Mouse (Mus musculus) left cerebral cortex, adult 11 months (tissue): ENCODE results near the gene Adgb.
"Not testable (repeated sequence)": the region's sequence is repeated elsewhere in the genome, so short reads cannot be mapped to it uniquely, and the experiment has no call there.

Source experiments
- DNase-seq: peaks from one replicate; pipeline ENCODE4 v3.0.0; 2022; ENCODE audit warnings: low spot score

Gene Adgb

GRCm38 (mm10) chr10:10471961-10472610 is at the start of gene Adgb:
TSS of gene Adgb (minus strand) at chr10:10472326.
- peak; percentile 34 for DNase-seq

- no peak for DNase-seq
Observed at GRCm38 (mm10) chr10:10480139-10480538, 8.0 kb upstream of the Adgb start.

- not testable (repeated sequence) for DNase-seq
Observed at GRCm38 (mm10) chr10:10477429-10477828, 5.3 kb upstream of the Adgb start.

- DNase-seq = no peak
Observed at GRCm38 (mm10) chr10:10476956-10477355, 4.8 kb upstream of the Adgb start.

GRCm38 (mm10) chr10:10476549-10476948 is 4.4 kb upstream of the Adgb start:
- DNase-seq = no peak

- DNase-seq = no peak
Observed at GRCm38 (mm10) chr10:10468699-10469547, 3.2 kb downstream of the Adgb start.

- DNase-seq = no peak
Observed at GRCm38 (mm10) chr10:10460113-10460512, 12.0 kb downstream of the Adgb start.

DNA sequence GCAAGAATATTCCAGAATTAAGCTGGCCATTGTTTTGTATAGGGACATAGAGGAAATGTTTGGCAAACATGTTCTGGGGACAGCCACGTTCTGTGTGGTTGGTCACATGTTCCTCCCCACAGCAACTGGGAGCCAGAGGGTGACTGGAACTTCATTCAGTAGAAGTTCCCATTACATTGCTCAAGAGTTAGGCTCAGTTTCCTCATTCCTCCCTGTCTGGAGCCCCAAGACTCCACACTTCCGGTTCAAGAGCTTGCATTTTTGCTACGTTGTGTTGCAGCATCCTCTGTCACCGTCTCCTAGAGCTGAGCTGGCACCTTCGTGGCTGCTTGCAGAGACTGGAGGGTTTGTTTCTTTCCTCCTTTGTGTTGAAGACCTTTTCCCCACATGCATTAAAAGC is 15.1 kb downstream of the Adgb start:
- DNase-seq = no peak

DNA sequence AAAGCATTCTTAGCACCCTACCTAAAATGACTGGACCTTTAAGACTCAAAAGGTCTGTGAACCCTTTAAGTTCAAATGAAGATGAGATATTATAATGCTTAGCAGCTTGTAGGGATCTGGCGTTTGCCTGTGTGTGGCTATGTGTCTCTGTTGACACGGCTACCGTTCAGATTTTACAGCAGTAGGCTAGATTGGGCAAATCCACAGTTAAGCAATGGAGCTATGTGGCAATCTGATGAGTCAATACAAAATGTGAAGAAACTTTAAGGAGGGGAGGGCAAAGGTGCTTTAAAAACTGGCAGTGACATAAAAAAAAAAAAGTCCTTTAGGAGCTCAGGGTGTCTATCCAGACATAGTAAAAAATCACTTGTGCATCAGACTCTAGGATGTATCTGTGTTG is 23.1 kb downstream of the Adgb start:
- DNase-seq = no peak

DNA sequence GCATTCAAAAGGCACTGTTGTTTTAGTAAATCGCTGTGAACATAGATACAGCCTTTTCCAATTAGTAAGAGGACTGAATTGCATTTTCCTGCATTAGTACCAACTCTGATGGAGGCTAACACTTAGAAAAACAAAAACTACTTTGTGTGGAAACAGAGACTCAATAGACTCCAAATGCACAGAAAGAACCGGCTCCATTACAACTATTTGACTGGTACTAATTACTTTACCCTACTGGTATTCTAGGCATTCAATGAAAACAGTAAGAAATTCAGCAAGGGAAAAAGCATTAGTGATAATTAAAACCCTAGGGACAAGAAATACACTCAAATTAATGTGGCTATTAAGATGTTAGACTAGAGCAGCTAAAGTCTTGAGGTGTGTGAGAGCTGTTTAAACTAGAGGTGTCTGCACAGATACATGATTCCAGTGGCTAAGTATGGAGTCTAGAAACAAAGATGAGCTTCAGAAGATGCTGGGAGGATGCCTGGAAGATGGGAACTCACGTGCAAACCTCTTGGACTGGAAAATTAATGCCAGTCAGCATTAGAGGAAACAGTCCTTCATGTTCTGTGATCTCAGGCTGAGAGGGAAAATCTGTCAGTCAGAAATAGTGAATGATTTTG is 27.2 kb downstream of the Adgb start:
- no peak for DNase-seq

- DNase-seq = no peak
Observed at GRCm38 (mm10) chr10:10443558-10443957, 28.6 kb downstream of the Adgb start.

- no peak for DNase-seq
Observed at GRCm38 (mm10) chr10:10435014-10435413, 37.1 kb downstream of the Adgb start.

DNA sequence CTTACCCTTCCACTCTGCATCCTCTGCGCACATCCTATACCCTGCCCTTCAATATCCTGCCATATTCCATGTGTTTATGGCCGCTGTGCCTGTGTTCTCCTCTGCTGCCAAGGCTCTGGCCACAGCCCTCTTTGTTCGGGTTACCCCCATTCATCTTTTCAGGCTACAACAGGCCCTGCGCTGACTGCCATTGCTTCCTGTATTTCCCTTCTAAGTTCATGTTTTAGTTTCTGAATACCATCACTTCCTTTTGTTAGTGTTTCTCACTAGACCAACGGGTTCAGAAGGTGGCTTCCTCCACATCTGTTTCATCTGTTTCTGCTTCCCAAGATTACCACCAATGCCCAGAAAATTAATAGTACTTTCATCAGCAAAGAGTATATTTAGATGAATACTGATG is 42.5 kb downstream of the Adgb start:
- DNase-seq = no peak

GRCm38 (mm10) chr10:10429032-10429431 is 43.1 kb downstream of the Adgb start:
- DNase-seq = no peak

DNA sequence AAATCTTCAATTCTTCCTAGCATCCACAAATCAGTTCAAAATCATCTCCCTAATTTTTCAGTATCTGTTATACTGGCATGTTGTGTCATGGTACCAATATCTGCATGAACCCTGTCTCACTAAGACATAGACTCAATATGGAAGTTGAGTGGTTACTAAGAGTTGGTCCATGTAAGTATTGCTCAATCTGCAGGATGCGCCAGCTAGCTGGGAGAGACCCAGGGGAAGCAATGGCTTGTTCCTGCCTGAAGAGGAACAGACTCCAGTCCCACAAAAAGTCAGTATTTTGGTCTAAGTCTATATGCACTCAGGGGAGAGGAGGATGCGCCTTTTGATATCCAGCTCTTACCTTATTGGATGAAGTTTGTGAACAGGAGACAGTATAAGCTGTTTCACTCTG is 47.7 kb downstream of the Adgb start:
- DNase-seq = no peak

- DNase-seq = no peak
Observed at GRCm38 (mm10) chr10:10411046-10411445, 61.1 kb downstream of the Adgb start.

GRCm38 (mm10) chr10:10408166-10408565 is 64.0 kb downstream of the Adgb start:
- DNase-seq = peak; percentile 29

DNA sequence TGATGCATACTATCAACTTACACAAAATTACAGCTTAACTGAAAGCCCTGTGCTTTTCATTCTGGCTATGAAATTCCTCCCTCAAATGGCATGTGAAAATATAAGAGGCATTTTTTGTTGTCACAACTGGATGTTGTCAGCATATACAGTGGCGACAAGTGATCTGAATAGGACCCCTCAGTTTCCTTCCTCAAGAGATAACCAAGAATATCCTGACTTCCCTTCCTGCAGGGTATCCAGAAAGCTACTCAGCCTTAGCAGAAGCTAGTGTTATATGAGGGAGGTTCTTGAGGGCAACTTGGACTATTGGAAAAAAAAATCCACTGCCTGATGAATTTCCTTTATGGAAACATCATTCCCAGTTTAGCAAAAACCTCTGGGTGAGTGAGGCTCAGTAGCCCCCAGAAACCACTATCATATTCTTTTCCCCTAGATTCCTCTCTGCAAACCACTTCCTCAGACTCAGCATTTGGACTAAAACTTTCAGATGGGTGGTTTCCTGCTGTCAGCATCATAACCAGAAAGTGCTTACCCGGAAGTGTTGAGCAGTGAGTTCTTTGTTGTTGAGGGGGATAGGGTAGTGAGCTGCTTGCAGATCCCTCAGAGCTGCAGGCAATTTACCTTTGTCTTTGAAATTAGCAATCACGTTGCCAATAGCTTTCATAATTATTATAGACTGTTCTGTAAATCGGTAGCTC is 76.2 kb downstream of the Adgb start:
- no peak for DNase-seq

GRCm38 (mm10) chr10:10374629-10375028 is 97.5 kb downstream of the Adgb start:
- no peak for DNase-seq

- DNase-seq = no peak
Observed at GRCm38 (mm10) chr10:10364025-10364424, 108.1 kb downstream of the Adgb start.

DNA sequence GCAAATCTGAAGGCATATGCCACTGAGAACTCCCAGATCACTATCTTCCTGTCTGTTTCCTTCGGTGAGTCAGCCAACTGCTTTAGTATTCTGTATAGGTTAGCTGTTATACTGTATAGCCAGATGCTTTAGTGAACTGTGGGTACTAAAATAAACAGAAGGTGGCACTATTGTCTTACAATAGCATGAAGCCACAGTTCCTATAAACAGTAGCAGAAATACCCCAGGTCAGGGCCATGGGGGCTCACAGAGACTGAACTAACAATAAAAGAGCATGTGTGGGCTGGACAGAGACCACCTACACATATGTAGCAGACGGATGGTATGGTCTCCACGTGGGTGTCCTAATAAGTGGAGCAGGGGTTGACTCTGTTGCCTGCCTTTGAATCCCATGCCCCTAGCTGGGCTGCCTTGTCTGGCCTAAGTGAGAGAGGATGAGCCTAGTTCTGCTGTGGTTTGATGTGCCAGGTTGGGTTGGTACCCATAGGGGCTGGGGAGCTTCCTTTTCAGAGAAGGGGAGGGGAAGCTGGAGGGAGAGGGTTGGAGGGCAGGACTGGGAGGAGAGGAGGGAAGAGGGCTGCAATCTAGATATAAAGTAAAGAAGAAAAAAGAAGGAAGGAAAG is 116.4 kb downstream of the Adgb start:
- DNase-seq = peak; percentile 38

GRCm38 (mm10) chr10:10352184-10352583 is 119.9 kb downstream of the Adgb start:
- no peak for DNase-seq
